ENCODE assay signal across 8 mouse cellular contexts in the genomic region with DNA sequence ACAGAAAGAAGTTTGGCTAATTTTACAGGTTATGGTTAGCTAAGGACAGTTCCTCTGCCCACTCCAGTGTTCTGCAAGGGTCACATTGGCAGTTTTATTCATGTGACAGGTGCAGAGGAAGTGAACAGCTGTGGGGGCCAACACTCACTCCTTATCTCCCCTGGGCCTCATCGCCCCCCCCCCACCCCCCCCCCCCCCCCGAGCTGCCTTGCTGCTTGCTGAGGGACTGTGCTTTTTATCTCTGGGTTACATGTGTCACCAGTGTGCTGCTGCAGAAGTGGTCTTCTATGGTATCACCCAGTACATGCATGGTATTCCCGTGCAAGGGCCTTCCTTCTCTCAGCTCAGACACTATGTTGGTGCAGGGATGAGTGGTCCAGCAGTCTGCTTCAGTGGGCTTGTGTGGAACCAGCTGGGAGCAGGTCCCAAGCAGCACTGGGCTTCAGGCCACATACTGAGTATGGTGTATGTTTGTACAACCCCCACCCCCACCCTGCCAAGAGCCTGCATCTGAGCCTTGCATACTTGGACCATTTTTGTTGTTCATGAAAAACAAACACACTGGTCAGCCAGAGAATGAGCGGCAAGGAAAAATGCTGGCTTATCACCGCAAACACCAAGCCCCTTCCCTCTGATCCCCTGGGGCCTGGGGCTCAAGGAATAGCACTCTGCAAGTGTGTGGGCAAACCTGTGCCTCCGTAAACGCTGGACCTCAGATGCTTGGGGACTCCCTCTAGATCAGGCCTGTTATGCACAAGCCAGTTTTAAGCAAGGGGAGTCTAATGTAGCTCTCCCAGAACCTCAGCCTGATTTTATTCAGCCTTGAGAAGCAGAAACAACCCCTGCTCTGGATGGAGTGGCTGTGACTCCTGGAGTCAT. TPM values are rescaled to one million over a fixed set of nuclear protein-coding genes. Genes with fewer than 3 reads are reported as not detected.
DNase-seq lines count a peak whose midpoint lies in the region; ATAC-seq and TF ChIP-seq lines count a peak whose summit lies in the region.
"Had no signal": no experiment of that assay in that cellular context is flagged by ENCODE, and none has a peak within 500 bp of the region (broad histone marks: within the 10 kb centered on the region; RNA-seq: fewer than 3 reads in every experiment).

No protein-coding gene starts in this region.

- no peak overlapping the region for H3K4me3 ChIP-seq in heart, postnatal 0 days (ENCODE audit: low read depth, low read length)
- H3K4me3 ChIP-seq in liver, embryonic 11.5 days (ENCODE audit: low read depth, low read length) = no peak overlapping the region
- no peak overlapping the region for H3K4me3 ChIP-seq in stomach, postnatal 0 days (ENCODE audit: low read depth, low read length)
- H3K4me3 ChIP-seq: limb, embryonic 13.5 days had no signal

- ATAC-seq in heart, postnatal 0 days (ENCODE audit: insufficient read depth, low read depth) = no peak
- peak; percentile 85 for ATAC-seq in liver, embryonic 11.5 days (replicated peaks; ENCODE audit: low FRiP score)
- ATAC-seq in stomach, postnatal 0 days (ENCODE audit: low FRiP score, low TSS enrichment) = no peak

- peaks cover 33% of the 10 kb centered on the region for H3K4me1 ChIP-seq in heart, postnatal 0 days (ENCODE audit: control insufficient read depth, insufficient read depth)
- peaks cover 40% of the 10 kb centered on the region for H3K4me1 ChIP-seq in liver, embryonic 11.5 days (replicated peaks; ENCODE audit: control insufficient read depth, insufficient read depth, low read length)
- H3K4me1 ChIP-seq in stomach, postnatal 0 days (replicated peaks; ENCODE audit: control insufficient read depth, insufficient read depth) = no peaks in the 10 kb centered on the region

- no peaks in the 10 kb centered on the region for H3K27me3 ChIP-seq in heart, postnatal 0 days (ENCODE audit: control insufficient read depth, insufficient read depth, low read length)
- no peaks in the 10 kb centered on the region for H3K27me3 ChIP-seq in liver, embryonic 11.5 days (replicated peaks; ENCODE audit: control insufficient read depth, insufficient read depth, low read length)
- no peaks in the 10 kb centered on the region for H3K27me3 ChIP-seq in stomach, postnatal 0 days (ENCODE audit: control insufficient read depth, insufficient read depth, low read length)
- H3K27me3 ChIP-seq: limb, embryonic 13.5 days had no signal

- DNase-seq in right cerebral cortex, postnatal 10 days (ENCODE audit: low spot score in 2 of 2) = peak; percentile 42 to 53
- no peak for DNase-seq in right cerebral cortex, adult 2 months (ENCODE audit: low spot score in 2 of 2)
- no peak for DNase-seq in heart, postnatal 0 days (ENCODE audit: low spot score)
- peak; percentile 53 for DNase-seq in liver, embryonic 11.5 days (ENCODE audit: low spot score)
- DNase-seq in stomach, postnatal 0 days (ENCODE audit: low spot score) = no peak
- DNase-seq in ovary, adult 18-20 months (ENCODE audit: low spot score) = no peak
- no peak for DNase-seq in layer of hippocampus, postnatal 36 days

- no peak for TF ChIP-seq CTCF in heart, postnatal 0 days (IDR thresholded peaks at IDR 0.05; ENCODE audit: low read depth)
- TF ChIP-seq CTCF in stomach, postnatal 0 days (IDR thresholded peaks at IDR 0.05; ENCODE audit: low read depth) = no peak

- H3K9me3 ChIP-seq in heart, postnatal 0 days (replicated peaks; ENCODE audit: control insufficient read depth, low read length) = no peaks in the 10 kb centered on the region
- no peaks in the 10 kb centered on the region for H3K9me3 ChIP-seq in liver, embryonic 11.5 days (ENCODE audit: control insufficient read depth, low read length)
- no peaks in the 10 kb centered on the region for H3K9me3 ChIP-seq in stomach, postnatal 0 days (ENCODE audit: control insufficient read depth, low read length)
- H3K9me3 ChIP-seq: limb, embryonic 13.5 days had no signal

- TF ChIP-seq EP300 in heart, postnatal 0 days (IDR thresholded peaks at IDR 0.05; ENCODE audit: low read depth) = no peak
- TF ChIP-seq EP300 in stomach, postnatal 0 days (optimal IDR thresholded peaks at IDR 0.05) = no peak

- H3K4me2 ChIP-seq in heart, postnatal 0 days (ENCODE audit: low read depth, low read length) = no peak overlapping the region
- H3K4me2 ChIP-seq in liver, embryonic 11.5 days = peak overlapping the region; percentile 54
- no peak overlapping the region for H3K4me2 ChIP-seq in stomach, postnatal 0 days (replicated peaks; ENCODE audit: low read depth)
- H3K4me2 ChIP-seq: limb, embryonic 13.5 days had no signal

- peak overlapping the region; percentile 4; the same call in 1 of the 2 replicates for H3K27ac ChIP-seq in heart, postnatal 0 days (ENCODE audit: low read depth)
- peak overlapping the region; percentile 75 for H3K27ac ChIP-seq in liver, embryonic 11.5 days (ENCODE audit: low read depth, low read length)
- H3K27ac ChIP-seq in stomach, postnatal 0 days (replicated peaks) = 0 out of 2 replicates have a peak overlapping the region, but pooled peaks have one; percentile 6
- H3K27ac ChIP-seq: limb, embryonic 13.5 days had no signal

- 0 out of 2 replicates have a peak overlapping the region, but pooled peaks have one; percentile 0 for H3K9ac ChIP-seq in heart, postnatal 0 days (replicated peaks; ENCODE audit: low read depth, low read length)
- peak overlapping the region; percentile 6 for H3K9ac ChIP-seq in liver, embryonic 11.5 days (ENCODE audit: low read depth, low read length)
- no peak overlapping the region for H3K9ac ChIP-seq in stomach, postnatal 0 days (ENCODE audit: low read length)
- H3K9ac ChIP-seq: limb, embryonic 13.5 days had no signal

- no peaks in the 10 kb centered on the region for H3K36me3 ChIP-seq in heart, postnatal 0 days (replicated peaks; ENCODE audit: control insufficient read depth, insufficient read depth, low read length)
- H3K36me3 ChIP-seq in liver, embryonic 11.5 days (ENCODE audit: control insufficient read depth, insufficient read depth, low read length) = no peaks in the 10 kb centered on the region
- no peaks in the 10 kb centered on the region for H3K36me3 ChIP-seq in stomach, postnatal 0 days (ENCODE audit: control insufficient read depth, insufficient read depth, low read length)
- H3K36me3 ChIP-seq: limb, embryonic 13.5 days had no signal

- 34% methylated on average over 6 of the region's 7 CpGs for WGBS in heart, postnatal 0 days
- WGBS in liver, embryonic 11.5 days = 38% methylated on average over 5 of the region's 7 CpGs
- WGBS in stomach, postnatal 0 days = 27% methylated on average over 5 of the region's 7 CpGs

RNA-seq across cellular contexts. Expression of a gene that starts 38.2 kb away (rescaled TPM):
- total RNA-seq in heart, postnatal 0 days (2014; rRNA removed; ENCODE audit: low replicate concordance) = 12.7 and 14.7 TPM in 2 replicates
- 40.0 and 41.2 TPM in 2 replicates for polyA plus RNA-seq in heart, postnatal 0 days (2015; fragmentation: Nextera tagmentation; extraction: Ambion mirVana)
- polyA plus RNA-seq in liver, embryonic 11.5 days (2014; fragmentation: Nextera tagmentation; extraction: Ambion mirVana) = 83.7 and 91.8 TPM in 2 replicates
- polyA plus RNA-seq in stomach, postnatal 0 days (2015; fragmentation: Nextera tagmentation; extraction: Ambion mirVana) = 16.2 and 16.8 TPM in 2 replicates
- 10 to 100 TPM; 19.6 to 21.7 TPM for total RNA-seq in layer of hippocampus, postnatal 36 days (2021)

RNA-seq across cellular contexts. Expression of a gene that starts 38.7 kb away (rescaled TPM):
- total RNA-seq in heart, postnatal 0 days (2014; rRNA removed; ENCODE audit: low replicate concordance) = 160 and 168 TPM in 2 replicates
- polyA plus RNA-seq in heart, postnatal 0 days (2015; fragmentation: Nextera tagmentation; extraction: Ambion mirVana) = 155 and 158 TPM in 2 replicates
- polyA plus RNA-seq in liver, embryonic 11.5 days (2014; fragmentation: Nextera tagmentation; extraction: Ambion mirVana) = 140 and 141 TPM in 2 replicates
- polyA plus RNA-seq in stomach, postnatal 0 days (2015; fragmentation: Nextera tagmentation; extraction: Ambion mirVana) = 95.1 and 99.6 TPM in 2 replicates
- 10 to 100 TPM; 66.3 to 68.1 TPM for total RNA-seq in layer of hippocampus, postnatal 36 days (2021)

RNA-seq across cellular contexts. Expression of a gene that starts 40.0 kb away (rescaled TPM):
- total RNA-seq in heart, postnatal 0 days (2014; rRNA removed; ENCODE audit: low replicate concordance) = 62.1 and 95.5 TPM in 2 replicates
- polyA plus RNA-seq in heart, postnatal 0 days (2015; fragmentation: Nextera tagmentation; extraction: Ambion mirVana) = 22.5 and 22.6 TPM in 2 replicates
- polyA plus RNA-seq in liver, embryonic 11.5 days (2014; fragmentation: Nextera tagmentation; extraction: Ambion mirVana) = 13.8 and 15.5 TPM in 2 replicates
- 7.8 and 8.7 TPM in 2 replicates for polyA plus RNA-seq in stomach, postnatal 0 days (2015; fragmentation: Nextera tagmentation; extraction: Ambion mirVana)
- 10 to 100 TPM; 36.2 to 37.7 TPM for total RNA-seq in layer of hippocampus, postnatal 36 days (2021)

RNA-seq across cellular contexts. Expression of a gene that starts 40.0 kb away (rescaled TPM):
- 55.3 and 56.9 TPM in 2 replicates for total RNA-seq in heart, postnatal 0 days (2014; rRNA removed; ENCODE audit: low replicate concordance)
- 65.8 and 69.0 TPM in 2 replicates for polyA plus RNA-seq in heart, postnatal 0 days (2015; fragmentation: Nextera tagmentation; extraction: Ambion mirVana)
- 104 and 109 TPM in 2 replicates for polyA plus RNA-seq in liver, embryonic 11.5 days (2014; fragmentation: Nextera tagmentation; extraction: Ambion mirVana)
- polyA plus RNA-seq in stomach, postnatal 0 days (2015; fragmentation: Nextera tagmentation; extraction: Ambion mirVana) = 16.2 and 16.9 TPM in 2 replicates
- total RNA-seq in layer of hippocampus, postnatal 36 days (2021) = 100 to 1,000 TPM; 124 to 125 TPM

Comparison
In these comparisons a context has a peak if more than half of its experiments do, and no peak if none do; other contexts are left out.
1. DNase-seq: peak in right cerebral cortex, postnatal 10 days (2 of 2) and liver, embryonic 11.5 days (single experiment); none in right cerebral cortex, adult 2 months (0 of 2), heart, postnatal 0 days (single experiment), stomach, postnatal 0 days (single experiment), ovary, adult 18-20 months (single experiment) and layer of hippocampus, postnatal 36 days (0 of 2).
2. H3K27ac ChIP-seq: peak in every context shown above with its lines; median percentile 75 in liver, embryonic 11.5 days; 6 in stomach, postnatal 0 days; 4 in heart, postnatal 0 days.